Comparison of ENCODE assay signal across 15 mouse cellular contexts in genomic region chr17:29979841-29980240, GRCm38 (mm10). TPM values are rescaled to one million over a fixed set of nuclear protein-coding genes. Genes with fewer than 3 reads are reported as not detected.
A peak's percentile ranks its signal among the peaks of the same experiment; 100 is the strongest.
DNase-seq lines count a peak whose midpoint lies in the region; ATAC-seq and TF ChIP-seq lines count a peak whose summit lies in the region.
"Had no signal": no experiment of that assay in that cellular context is flagged by ENCODE, and none has a peak within 500 bp of the region (broad histone marks: within the 10 kb centered on the region; RNA-seq: fewer than 3 reads in every experiment).

No protein-coding gene starts in this region.

- no peak overlapping the region for H3K27ac ChIP-seq in CH12.LX (ENCODE audit: insufficient read depth, low read depth)
- H3K27ac ChIP-seq in stomach, embryonic 15.5 days = no peak overlapping the region
- no peak overlapping the region for H3K27ac ChIP-seq in hindbrain, embryonic 11.5 days (ENCODE audit: low read depth, low read length)
- no peak overlapping the region for H3K27ac ChIP-seq in heart, embryonic 10.5 days
- H3K27ac ChIP-seq: heart, adult 2 months; hindbrain, embryonic 10.5 days; kidney, embryonic 15.5 days had no signal

- TF ChIP-seq POLR2A in CH12.LX (IDR thresholded peaks at IDR 0.05; ENCODE audit: low read depth, low read length) = no peak

- TF ChIP-seq RAD21 in CH12.LX (IDR thresholded peaks at IDR 0.05; ENCODE audit: low read depth, low read length) = no peak

- peaks cover 5% of the 10 kb centered on the region for H3K9me3 ChIP-seq in CH12.LX (replicated peaks; ENCODE audit: low read length)
- H3K9me3 ChIP-seq in stomach, embryonic 15.5 days = no peaks in the 10 kb centered on the region
- H3K9me3 ChIP-seq in hindbrain, embryonic 11.5 days (ENCODE audit: control insufficient read depth, low read length) = no peaks in the 10 kb centered on the region
- no peaks in the 10 kb centered on the region for H3K9me3 ChIP-seq in heart, embryonic 10.5 days
- H3K9me3 ChIP-seq: hindbrain, embryonic 10.5 days; kidney, embryonic 15.5 days had no signal

- no peak overlapping the region for H3K4me2 ChIP-seq in CH12.LX (ENCODE audit: insufficient read depth, low read depth, poor library complexity, severe bottlenecking)
- no peak overlapping the region for H3K4me2 ChIP-seq in stomach, embryonic 15.5 days
- no peak overlapping the region for H3K4me2 ChIP-seq in hindbrain, embryonic 11.5 days (replicated peaks; ENCODE audit: low read depth, low read length)
- H3K4me2 ChIP-seq: kidney, embryonic 15.5 days had no signal

- 55% methylated on average over 7 of the region's 7 CpGs for WGBS in stomach, embryonic 15.5 days
- 88% methylated on average over 7 of the region's 7 CpGs for WGBS in hindbrain, embryonic 11.5 days
- 83% methylated on average over 7 of the region's 7 CpGs for WGBS in heart, embryonic 10.5 days

- no peak overlapping the region for H3K4me3 ChIP-seq in CH12.LX (replicated peaks in 1 of 3; ENCODE audit: low read depth in 2 of 3, low read length in 2 of 3, poor library complexity in 1 of 3)
- no peak overlapping the region for H3K4me3 ChIP-seq in stomach, embryonic 15.5 days (replicated peaks)
- H3K4me3 ChIP-seq in hindbrain, embryonic 11.5 days (ENCODE audit: low read depth, low read length) = no peak overlapping the region
- H3K4me3 ChIP-seq in heart, embryonic 10.5 days = no peak overlapping the region
- H3K4me3 ChIP-seq: heart, adult 2 months; hindbrain, embryonic 10.5 days; kidney, embryonic 15.5 days had no signal

- peak; percentile 40 to 53; a peak in 2 of 4 replicates for ATAC-seq in hematopoietic stem cell, adult 5-6 weeks (replicated peaks in 1 of 2; ENCODE audit: insufficient read depth in 1 of 2, low FRiP score in 2 of 2, low TSS enrichment in 1 of 2, low read depth in 1 of 2, poor library complexity in 2 of 2, severe bottlenecking in 2 of 2)
- ATAC-seq in stomach, embryonic 15.5 days (ENCODE audit: insufficient read depth, low FRiP score, low read depth) = peak; percentile 51; the same call in 1 of the 2 replicates
- ATAC-seq in erythroid progenitor cell, adult 5-6 weeks (replicated peaks; ENCODE audit: low FRiP score, poor library complexity, severe bottlenecking) = no peak
- ATAC-seq in hindbrain, embryonic 11.5 days (ENCODE audit: low FRiP score) = no peak
- ATAC-seq: forebrain, embryonic 14.5 days had no signal

- dilution Hi-C loops in CH12.LX (cut with MboI; ENCODE audit: extremely low pct_ligation_motif_present, extremely low pct_unique_long_range_greater_than_20kb, low sequenced_read_pairs) = no loop called here

- peak; percentile 79 for DNase-seq in 3T3-L1 (ENCODE audit: low read depth, low spot score)
- DNase-seq in CH12.LX (ENCODE audit: extremely low read depth) = no peak
- DNase-seq in cerebellum, adult 8-10 months = no peak
- no peak for DNase-seq in hindbrain, embryonic 11.5 days (ENCODE audit: low spot score)
- no peak for DNase-seq in heart, embryonic 10.5 days (ENCODE audit: low spot score)
- DNase-seq: adrenal gland, postnatal 10 days; heart, adult 2 months; liver; lung, postnatal 4 days had no signal

- H3K9ac ChIP-seq in CH12.LX (ENCODE audit: insufficient read depth, low read depth) = no peak overlapping the region
- H3K9ac ChIP-seq in stomach, embryonic 15.5 days = no peak overlapping the region
- no peak overlapping the region for H3K9ac ChIP-seq in hindbrain, embryonic 11.5 days (ENCODE audit: low read depth, low read length)
- H3K9ac ChIP-seq: kidney, embryonic 15.5 days had no signal

- no peaks in the 10 kb centered on the region for H3K36me3 ChIP-seq in CH12.LX (replicated peaks in 1 of 2; ENCODE audit: control insufficient read depth in 1 of 2, insufficient read depth in 1 of 2, low read length in 1 of 2)
- H3K36me3 ChIP-seq in stomach, embryonic 15.5 days = no peaks in the 10 kb centered on the region
- H3K36me3 ChIP-seq in hindbrain, embryonic 11.5 days (ENCODE audit: control insufficient read depth, insufficient read depth, low read length) = no peaks in the 10 kb centered on the region
- no peaks in the 10 kb centered on the region for H3K36me3 ChIP-seq in heart, embryonic 10.5 days
- H3K36me3 ChIP-seq: hindbrain, embryonic 10.5 days; kidney, embryonic 15.5 days had no signal

- no peak for TF ChIP-seq EP300 in CH12.LX (IDR thresholded peaks at IDR 0.05; ENCODE audit: low read length)

- H3K27me3 ChIP-seq in CH12.LX (replicated peaks) = peaks cover 5% of the 10 kb centered on the region
- no peaks in the 10 kb centered on the region for H3K27me3 ChIP-seq in stomach, embryonic 15.5 days (replicated peaks)
- H3K27me3 ChIP-seq in hindbrain, embryonic 11.5 days (ENCODE audit: control insufficient read depth, insufficient read depth, low read length) = no peaks in the 10 kb centered on the region
- H3K27me3 ChIP-seq in heart, embryonic 10.5 days (ENCODE audit: insufficient read depth, poor library complexity, severe bottlenecking) = no peaks in the 10 kb centered on the region
- H3K27me3 ChIP-seq: kidney, embryonic 15.5 days had no signal

- no peak for TF ChIP-seq CTCF in CH12.LX (conservative IDR thresholded peaks at IDR 0.05 in 1 of 2, IDR thresholded peaks at IDR 0.05 in 1 of 2; ENCODE audit: low read depth in 2 of 2, low read length in 2 of 2)

- H3K79me2 ChIP-seq in CH12.LX (replicated peaks; ENCODE audit: control insufficient read depth, extremely low read depth, insufficient read depth, poor library complexity, severe bottlenecking) = no peaks in the 10 kb centered on the region

- peaks cover 0 to 11% of the 10 kb centered on the region in 2 experiments; a peak in 2 of 4 replicates for H3K4me1 ChIP-seq in CH12.LX (ENCODE audit: control insufficient read depth in 1 of 2, insufficient read depth in 2 of 2)
- peaks cover 4% of the 10 kb centered on the region; the same call in 1 of the 2 replicates for H3K4me1 ChIP-seq in stomach, embryonic 15.5 days
- H3K4me1 ChIP-seq in hindbrain, embryonic 11.5 days (replicated peaks; ENCODE audit: control insufficient read depth, insufficient read depth, low read length) = no peaks in the 10 kb centered on the region
- peaks cover 17% of the 10 kb centered on the region for H3K4me1 ChIP-seq in heart, embryonic 10.5 days

- in situ Hi-C loops in CH12.LX (cut with MboI; ENCODE audit: low pct_ligation_motif_present, low pct_unique_long_range_greater_than_20kb, low sequenced_read_pairs) = no loop called here

TF ChIP-seq in CH12.LX, 34 proteins besides CTCF, POLR2A, EP300 and RAD21:
- TF ChIP-seq IRF4 (IDR thresholded peaks at IDR 0.05; ENCODE audit: low read depth, low read length) = no peak
- peak; percentile 78 for TF ChIP-seq BHLHE40 (IDR thresholded peaks at IDR 0.05; ENCODE audit: low read depth, low read length)

RNA-seq across cellular contexts. Expression of gene Mdga1, which starts 10.0 kb away (rescaled TPM):
- total RNA-seq in CH12.LX (2012; rRNA removed) = 0.25 and 0.38 TPM in 2 replicates
- 0.34 and 0.39 TPM in 2 replicates for total RNA-seq in CH12.LX (2014; rRNA removed)
- 0.29 and 0.65 TPM in 2 replicates for polyA plus RNA-seq in CH12.LX (2012; ENCODE audit: insufficient read length, low read depth)
- total RNA-seq in hematopoietic stem cell, adult 5-6 weeks (2017) = 26.6 and 32.5 TPM in 2 replicates
- 3.6 and 3.9 TPM in 2 replicates for polyA plus RNA-seq in stomach, embryonic 15.5 days (2015; fragmentation: Nextera tagmentation; extraction: Ambion mirVana)
- 5.0 TPM in 1 of 2 replicates, not detected in the other for total RNA-seq in erythroid progenitor cell, adult 5-6 weeks (2015; ENCODE audit: low replicate concordance)
- total RNA-seq in erythroid progenitor cell, adult 5-6 weeks (2017; ENCODE audit: low replicate concordance) = 2.6 TPM in 1 of 2 replicates, not detected in the other
- polyA plus RNA-seq in hindbrain, embryonic 11.5 days (2014; fragmentation: Nextera tagmentation; extraction: Ambion mirVana) = 4.6 and 4.8 TPM in 2 replicates
- polyA plus RNA-seq in heart, embryonic 10.5 days (2016; fragmentation: Nextera tagmentation; extraction: Ambion mirVana) = 1.7 and 3.5 TPM in 2 replicates

RNA-seq across cellular contexts. Expression of gene Zfand3, which starts 24.7 kb away (rescaled TPM):
- total RNA-seq in CH12.LX (2012; rRNA removed) = 15.1 and 23.2 TPM in 2 replicates
- 18.0 and 23.5 TPM in 2 replicates for total RNA-seq in CH12.LX (2014; rRNA removed)
- 33.7 and 44.0 TPM in 2 replicates for polyA plus RNA-seq in CH12.LX (2012; ENCODE audit: insufficient read length, low read depth)
- 19.3 and 32.5 TPM in 2 replicates for total RNA-seq in hematopoietic stem cell, adult 5-6 weeks (2017)
- 44.8 and 49.4 TPM in 2 replicates for polyA plus RNA-seq in stomach, embryonic 15.5 days (2015; fragmentation: Nextera tagmentation; extraction: Ambion mirVana)
- total RNA-seq in erythroid progenitor cell, adult 5-6 weeks (2015; ENCODE audit: low replicate concordance) = 10.9 and 17.3 TPM in 2 replicates
- total RNA-seq in erythroid progenitor cell, adult 5-6 weeks (2017; ENCODE audit: low replicate concordance) = 7.3 and 10.5 TPM in 2 replicates
- polyA plus RNA-seq in hindbrain, embryonic 11.5 days (2014; fragmentation: Nextera tagmentation; extraction: Ambion mirVana) = 61.7 and 61.8 TPM in 2 replicates
- polyA plus RNA-seq in heart, embryonic 10.5 days (2016; fragmentation: Nextera tagmentation; extraction: Ambion mirVana) = 54.2 and 54.7 TPM in 2 replicates

Comparison
In these comparisons a context has a peak if more than half of its experiments do, and no peak if none do; other contexts are left out.
1. ATAC-seq: peak in hematopoietic stem cell, adult 5-6 weeks (2 of 2) and stomach, embryonic 15.5 days (single experiment); none in erythroid progenitor cell, adult 5-6 weeks (single experiment) and hindbrain, embryonic 11.5 days (single experiment).